Mouse (Mus musculus) retina, postnatal 7 days (tissue): ENCODE data around the gene Gse1.

Experiments
- DNase-seq: peaks from one replicate; pipeline ENCODE4 v3.0.0-alpha.2; 2012; ENCODE audit warnings: low read depth, low spot score

Gene Gse1

DNA sequence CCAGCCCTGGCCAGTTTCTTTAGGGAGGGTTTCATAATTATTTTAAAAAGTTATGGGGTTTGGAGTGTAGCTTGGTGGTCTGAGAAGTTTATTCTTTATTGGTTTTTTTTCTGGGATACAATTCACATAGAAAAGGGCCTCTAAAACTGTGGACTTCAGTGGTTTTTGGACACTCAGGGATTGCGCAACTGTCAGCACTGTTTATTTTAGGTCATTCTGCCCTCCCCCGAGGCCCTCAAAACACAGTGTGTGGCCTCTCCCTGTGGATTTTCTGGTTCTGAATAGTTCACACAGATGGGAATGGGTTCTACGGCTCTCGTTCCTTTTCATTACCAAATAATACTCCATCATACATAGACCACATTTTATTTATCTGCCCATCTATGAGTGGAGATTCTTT lies 15.0 kb downstream of the Gse1 start:
- DNase-seq: no peak

DNA sequence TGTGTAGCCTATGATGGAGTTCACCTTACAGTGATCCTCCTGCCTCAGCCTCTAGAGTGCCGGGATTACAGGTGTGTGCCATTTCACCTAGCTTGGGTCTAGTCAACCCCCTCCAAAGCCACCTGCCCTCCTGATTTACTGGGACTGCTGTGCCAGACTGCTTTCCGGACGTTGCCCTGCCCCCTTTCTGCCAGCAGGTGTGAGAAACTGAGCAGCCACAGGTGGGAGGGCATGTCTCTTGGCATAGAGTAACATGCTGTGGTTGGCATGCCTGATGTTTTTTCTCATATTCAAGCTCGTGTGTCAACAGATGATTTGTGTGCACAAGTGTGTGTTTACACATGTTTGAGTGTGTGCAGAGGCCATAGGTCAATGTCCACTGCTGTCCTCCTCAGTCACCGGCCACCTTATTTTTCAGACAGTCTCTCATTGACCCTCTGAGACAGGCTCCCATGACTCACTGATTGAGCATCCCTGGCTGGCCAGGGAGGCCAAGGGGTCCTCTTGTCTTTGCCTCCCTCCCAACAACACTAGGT lies 15.7 kb downstream of the Gse1 start:
- DNase-seq: no peak

DNA sequence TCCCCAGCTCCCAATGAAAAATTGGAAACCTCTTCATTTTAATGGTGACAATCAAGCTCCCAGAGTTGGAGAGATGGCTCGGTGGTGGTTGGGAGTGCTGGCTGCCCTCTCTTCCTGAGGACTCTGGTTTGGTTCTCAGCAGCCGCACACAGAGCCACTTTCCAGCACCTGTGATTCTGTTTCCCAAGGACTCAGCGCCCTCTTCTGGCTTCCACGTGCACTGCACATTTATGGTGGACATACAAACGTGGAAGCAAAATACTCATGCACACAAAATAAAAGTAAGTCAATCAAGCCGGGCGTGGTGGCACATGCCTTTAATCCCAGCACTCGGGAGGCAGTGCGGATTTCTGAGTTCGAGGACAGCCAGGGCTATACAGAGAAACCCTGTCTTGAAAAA lies 16.3 kb downstream of the Gse1 start:
- no peak for DNase-seq

DNA sequence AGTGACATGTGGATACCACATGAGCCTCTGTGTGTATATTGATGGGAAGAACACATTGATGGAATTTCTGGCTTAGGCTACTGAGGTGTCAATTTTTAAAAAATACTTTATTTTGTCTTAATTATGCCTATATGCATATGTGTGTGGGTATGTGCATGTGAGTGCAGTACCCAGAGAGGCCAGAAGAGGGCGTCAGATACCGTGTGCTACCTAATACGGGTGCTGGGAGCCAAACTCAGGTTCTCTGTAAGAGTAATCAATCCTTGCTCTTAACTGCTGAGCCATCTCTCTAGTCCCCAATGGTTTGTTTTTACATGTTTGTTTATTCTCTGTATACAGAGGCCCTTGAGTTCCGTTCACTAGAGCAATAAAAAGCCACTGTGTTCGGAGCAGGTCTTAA lies 19.4 kb downstream of the Gse1 start:
- DNase-seq: no peak

DNA sequence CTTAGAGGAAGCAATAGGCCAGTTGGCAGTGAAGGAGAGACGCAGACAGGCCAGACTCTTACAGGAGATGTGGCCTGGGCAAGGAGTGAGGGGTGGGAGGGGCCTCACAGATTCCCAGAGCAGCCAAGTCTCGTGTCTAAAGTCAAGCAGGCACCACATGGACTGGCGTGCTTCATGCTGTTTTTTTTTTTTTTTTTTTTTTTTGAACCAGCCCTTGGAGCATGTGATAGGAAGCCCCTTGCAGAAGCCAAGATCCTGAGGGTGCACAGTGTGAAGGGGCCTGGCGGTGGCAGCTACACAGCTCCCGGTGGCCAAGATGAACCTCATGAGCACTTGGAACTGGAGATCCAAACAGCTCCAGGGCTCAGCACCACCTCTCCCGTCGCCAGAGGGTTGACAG lies 19.8 kb downstream of the Gse1 start:
- DNase-seq: no peak

DNA sequence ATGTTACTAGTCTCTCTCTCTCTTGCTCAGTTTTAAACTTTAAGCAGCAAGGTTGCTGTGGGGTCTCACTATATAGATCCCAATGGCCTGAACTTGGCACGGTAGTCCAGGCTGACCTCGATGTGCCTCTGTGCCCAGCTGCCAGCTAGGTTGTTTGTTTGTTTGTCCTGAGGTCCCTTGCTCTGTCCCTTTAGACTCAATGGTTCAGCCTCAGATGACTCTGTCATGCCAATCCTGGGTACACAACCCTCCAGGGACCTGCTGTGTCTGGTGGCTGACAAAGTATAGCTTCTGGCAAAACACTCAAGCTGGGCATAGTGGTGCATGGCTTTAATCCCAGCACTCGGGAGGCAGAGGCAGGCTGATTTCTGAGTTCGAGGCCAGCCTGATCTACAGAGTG lies 20.2 kb downstream of the Gse1 start:
- no peak for DNase-seq

DNA sequence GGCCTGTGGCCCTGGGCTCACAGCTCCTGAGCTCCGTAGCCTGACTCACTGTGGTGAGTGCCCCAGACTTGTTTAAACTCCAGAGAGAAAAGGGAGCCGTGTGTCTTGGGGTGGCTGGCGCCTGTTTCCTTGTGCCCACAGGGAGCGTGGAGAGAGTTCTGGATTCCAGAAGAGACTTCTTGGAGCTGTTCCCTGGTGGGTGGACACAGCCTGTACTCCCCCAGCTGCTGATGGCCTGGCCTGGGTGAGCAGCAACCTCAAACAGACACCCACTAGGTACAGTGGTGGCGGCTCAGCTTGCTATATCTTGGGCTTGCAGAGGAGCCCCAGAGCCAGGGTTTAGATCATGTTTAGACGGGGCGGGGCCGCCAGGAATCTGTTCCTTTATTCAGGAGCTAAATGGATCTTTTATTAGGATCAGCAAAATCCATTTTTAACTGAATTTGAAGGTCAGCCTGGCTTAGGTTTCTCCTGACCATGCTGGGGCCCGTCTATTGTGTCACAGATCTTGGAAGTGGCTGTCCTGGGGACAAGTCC lies 21.6 kb downstream of the Gse1 start:
- DNase-seq: no peak

DNA sequence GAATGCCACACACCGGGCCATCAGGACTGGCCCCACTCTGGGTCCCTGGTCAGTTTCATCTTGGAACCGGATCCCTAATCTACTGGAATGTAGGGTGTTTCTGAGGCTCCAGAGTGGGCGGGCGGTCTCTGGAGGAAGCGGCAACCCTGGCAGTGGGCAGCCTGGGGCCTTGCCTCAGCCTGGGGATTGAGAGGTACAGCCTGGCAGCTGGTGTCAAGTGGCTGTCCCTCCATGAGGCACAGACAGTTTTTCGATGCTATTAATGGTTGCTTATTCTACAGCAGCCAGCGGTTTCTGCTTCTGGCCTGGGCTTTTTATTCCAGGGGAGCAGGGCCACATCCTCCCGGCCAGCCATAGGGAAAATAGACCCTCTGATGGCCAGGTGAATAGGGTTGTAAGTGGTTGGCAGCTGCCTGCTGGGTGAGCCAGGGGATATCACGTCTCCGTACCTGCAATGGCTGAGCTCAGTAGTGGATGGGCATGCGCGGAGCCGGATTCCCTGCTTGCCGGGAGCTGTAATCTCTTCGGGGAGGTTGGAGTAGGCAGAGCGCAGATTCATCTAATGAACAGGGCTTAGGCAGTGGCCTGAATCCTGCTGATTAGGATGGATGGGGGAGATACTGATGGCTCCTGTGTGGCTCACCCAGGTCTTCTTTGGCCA lies 22.6 kb downstream of the Gse1 start:
- peak; percentile 66 for DNase-seq

DNA sequence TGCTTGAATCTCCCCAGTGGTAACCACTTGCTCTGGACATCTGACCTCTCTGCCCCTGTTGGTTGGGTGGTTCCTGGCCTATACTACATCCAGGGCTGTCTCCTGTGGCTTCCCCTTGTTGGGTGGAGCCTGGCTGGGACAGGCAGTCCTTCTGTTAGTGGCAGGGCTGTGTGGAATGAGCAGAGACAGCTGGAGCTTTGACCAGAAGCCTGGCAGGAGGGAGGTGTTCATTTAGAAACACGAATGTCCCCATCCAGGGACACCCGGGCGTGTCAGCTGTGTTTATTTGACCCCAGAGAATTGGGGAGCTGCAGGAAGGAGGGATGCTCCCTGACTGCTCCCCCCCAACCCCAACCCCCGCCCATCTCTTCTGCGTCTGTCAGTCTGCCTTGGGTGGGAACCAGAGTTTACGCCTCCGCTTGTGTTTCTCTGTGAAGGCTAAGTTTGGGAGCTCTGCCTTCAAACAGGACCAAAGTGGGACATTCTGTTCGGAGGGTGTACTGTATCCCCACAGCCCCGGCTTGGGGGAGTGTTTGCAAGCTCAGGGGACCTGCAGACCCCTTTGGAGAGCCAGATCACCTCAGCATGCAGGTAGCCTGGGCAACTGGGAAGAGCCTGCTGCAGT lies 23.3 kb downstream of the Gse1 start:
- no peak for DNase-seq

DNA sequence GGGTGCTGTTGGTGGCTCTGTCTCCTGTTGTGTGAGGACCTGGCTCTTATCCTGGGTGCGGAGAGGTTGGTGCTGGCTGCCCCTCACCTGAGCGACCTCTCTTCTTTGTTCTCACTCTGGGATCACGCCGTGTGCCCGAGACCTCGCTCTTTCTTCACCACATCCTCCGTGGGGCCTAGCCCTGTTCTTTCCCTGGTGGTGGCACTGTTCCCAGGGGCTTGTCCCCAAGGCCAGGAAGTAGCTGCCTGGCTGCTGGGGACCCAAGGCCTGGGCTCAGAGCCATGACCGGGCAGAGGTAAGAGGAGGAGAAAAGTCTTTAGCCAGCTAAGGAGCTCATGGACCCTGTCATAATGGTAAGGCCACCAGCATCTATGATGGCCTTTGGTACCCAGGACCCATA lies 25.4 kb downstream of the Gse1 start:
- DNase-seq: no peak

DNA sequence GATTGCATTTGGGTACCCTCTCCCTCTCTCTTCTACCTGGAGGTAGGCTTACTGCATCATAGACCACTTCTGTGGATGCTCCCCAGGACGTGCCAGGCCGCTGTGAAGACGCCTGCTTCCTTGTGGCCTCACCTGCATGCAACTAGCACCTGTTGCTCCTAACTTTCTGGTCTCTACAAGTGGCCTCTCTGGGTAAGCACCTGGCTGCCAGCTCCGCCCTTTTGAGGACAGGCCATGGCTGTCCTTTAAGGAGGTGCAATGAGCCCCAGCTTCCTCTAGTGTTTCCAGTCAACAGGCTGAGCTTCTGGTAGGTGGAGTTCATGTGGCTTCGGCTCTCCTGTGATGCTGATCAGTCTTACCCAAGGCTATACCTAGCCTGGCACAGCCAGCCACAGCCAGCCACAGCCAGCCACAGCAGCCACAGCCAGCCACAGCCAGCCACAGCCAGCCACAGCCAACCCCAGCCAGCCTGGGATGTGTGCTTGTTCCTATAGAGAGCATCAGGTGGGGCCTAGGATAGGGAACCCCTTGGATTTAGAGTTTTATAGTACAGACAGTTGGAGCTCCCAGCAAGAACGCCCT lies 27.2 kb downstream of the Gse1 start:
- DNase-seq: no peak

DNA sequence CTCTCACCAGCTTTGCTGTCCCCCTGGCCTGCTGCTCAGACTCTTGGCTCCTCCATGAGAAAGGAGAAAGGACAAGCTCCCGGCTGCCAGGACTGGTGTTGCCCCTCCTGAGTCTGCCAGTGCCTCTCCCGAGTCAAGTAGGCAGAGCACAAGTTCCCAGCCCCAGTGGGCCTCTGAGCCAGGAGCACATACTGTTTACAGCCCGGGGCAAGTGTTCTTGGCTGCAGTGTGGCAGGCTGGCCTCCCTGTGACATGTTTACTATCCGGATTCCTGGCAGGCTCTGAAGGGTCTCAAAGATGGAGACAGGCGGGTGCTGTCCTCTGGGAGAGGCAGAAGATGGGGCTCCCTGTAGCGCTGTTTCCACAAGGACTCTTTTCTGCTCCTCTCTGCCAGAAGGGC lies 28.7 kb downstream of the Gse1 start:
- no peak for DNase-seq

DNA sequence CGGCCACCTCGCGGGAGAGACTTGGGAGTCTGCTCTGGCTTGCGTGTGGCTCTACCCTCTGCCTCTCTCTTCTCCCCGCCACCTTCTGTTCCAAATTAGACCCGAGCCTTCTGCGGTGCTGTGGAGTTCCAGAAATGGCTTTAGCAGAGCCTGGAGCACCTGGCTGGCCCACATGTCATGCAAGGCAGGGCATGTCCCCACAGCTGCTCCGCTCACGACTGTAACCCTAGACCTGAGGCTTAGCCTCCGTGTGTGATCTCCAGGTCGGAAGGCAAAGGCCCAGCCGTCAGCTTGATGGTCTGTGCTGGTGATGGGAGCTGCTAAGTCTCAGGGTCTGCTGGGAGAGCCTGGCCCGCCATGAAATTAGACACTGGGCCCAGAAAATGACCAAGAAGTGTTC lies 30.9 kb downstream of the Gse1 start:
- DNase-seq: no peak

DNA sequence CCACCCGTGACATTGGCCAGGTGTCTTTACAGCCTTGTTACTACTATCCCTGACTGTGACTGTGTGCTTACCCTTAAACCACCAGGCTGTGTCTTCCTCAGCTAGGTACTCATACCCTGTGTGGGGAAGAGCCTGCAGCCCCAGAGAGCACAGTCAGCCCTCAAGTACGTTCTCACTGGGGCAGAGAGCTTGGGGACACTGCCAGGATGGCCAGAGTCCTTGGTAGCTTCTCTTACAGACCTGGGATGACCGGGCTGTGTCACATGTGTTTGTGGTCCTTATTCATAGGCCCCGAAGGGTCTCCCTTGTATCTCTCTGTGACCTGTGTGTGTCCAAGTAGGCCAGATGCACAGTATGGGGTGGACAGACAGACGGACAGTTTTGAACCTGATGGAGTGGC lies 32.4 kb downstream of the Gse1 start:
- DNase-seq: no peak

DNA sequence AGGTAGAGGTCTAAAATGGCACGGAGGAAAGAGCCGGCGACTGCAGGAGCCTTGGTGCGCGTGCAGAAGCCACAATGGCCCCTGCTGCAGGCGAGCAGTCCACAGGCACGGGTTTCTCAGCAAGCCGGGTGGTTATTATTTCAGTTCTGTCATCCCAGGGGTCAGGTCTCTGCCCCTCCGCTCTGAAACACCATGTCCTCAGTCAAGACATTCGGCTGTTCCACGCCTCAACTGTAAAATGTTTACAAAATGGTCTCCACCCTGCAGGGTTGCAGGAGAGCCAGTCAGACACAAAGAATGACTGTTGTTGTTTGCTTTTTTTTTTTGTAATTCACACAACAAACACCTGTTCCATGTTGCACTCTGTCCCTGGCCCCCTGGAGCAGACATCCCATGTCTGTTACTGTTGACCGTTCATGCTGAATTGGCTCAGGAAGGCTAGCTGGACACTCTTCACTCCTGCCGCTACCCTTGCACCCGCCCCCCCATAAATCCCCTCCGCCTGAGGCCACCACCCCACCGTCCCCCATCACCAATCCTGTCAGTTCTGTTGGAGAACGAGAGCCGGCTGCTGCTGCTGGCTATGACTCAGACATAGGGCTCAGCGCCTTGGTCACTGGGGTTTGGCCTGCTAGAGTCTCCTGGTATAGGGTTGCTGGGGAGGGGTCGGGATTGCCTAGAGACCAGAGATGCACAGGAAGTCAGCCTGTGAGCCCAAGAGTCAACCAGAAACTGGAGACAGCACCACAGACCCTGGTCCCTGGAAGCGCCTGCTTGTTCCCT lies 33.3 kb downstream of the Gse1 start:
- no peak for DNase-seq

DNA sequence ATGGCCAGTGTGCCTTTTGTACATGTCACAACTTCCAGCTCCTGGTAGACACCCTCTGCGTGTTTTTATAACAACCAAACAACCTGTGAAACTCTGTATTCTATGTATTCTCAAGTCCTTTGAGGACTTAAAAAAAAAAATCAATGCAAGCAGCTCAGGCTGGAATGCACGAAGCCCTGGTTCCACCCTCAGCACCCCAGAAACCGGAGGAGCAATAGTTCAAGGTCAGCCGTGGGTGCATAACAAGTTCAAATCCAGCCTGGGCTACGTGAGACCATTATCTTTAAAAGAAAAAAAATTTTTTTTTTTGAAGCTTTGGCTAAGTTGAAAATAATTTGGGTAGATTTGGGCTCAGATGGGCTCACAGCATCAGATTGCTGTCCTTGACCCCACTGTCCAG lies 35.6 kb downstream of the Gse1 start:
- no peak for DNase-seq

DNA sequence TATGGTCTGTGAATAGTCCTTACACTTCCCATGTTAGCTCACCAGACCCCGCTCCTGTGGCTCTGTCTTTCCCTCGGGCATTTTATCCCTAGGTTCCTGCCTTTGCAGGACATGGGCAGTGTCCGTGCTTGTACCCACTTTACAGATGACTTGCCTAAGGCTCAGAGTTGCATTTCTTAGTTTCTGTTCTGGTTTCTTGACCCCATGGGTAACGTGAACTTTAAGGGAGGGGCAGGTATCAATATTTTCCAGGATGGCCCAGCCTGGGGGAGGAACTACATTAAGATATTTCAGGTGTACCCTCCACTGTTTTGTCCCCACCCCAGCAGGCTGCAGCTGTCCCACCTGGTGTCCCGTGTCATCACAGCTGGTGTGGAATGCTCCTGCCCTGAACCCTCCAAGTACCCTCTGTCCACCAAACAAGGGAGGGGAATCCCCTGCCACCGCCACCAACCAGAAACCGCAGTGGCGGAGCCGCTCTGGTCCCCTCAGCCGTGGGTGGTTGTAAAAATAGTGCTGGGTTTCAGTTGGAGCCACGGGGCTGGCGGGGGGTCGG lies 36.2 kb downstream of the Gse1 start:
- DNase-seq: no peak

DNA sequence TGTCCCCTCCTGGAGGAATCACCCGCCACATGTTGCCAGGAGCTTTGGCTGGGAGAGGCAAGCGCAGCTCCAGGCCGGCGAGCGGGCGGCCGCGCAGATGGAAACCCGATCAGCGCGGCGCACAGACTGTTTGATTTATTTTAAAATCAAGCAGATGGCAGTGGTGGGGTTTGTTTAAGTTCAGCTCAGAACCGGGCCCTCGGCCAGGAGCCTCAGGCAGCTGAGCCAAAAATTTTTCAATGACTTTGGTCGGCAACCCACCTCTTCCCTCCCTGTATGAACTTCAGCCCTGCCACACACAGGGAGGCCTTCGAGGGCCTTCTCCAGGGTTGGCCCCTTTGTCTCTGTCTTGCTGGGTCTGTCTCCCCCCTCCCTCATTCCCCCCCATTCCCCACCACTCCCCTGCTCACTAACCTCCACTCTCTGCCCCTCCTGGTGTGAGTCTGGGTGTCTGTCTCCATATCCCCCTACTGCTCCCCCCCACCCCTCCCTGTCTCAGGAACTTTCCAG lies 36.7 kb downstream of the Gse1 start:
- no peak for DNase-seq

DNA sequence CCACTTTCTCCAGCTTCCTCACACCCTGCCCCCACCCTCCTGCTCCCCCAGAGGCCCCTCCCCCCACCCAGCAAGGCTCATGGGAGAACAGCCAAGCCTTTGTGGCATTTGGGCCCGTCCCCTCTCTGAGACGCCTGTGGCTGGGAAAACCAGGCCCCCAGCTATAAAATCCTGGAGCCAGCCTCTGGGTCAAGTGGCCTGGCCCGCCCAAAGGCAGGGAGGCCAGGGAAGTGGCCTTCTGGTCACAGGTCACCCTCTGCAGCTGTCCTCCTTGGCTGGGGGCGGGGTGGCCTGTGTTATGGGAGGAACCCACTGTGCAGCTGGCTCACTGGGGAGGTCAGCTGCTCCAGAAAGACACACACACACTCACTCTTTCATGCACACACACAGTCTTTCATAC lies 37.2 kb downstream of the Gse1 start:
- no peak for DNase-seq

DNA sequence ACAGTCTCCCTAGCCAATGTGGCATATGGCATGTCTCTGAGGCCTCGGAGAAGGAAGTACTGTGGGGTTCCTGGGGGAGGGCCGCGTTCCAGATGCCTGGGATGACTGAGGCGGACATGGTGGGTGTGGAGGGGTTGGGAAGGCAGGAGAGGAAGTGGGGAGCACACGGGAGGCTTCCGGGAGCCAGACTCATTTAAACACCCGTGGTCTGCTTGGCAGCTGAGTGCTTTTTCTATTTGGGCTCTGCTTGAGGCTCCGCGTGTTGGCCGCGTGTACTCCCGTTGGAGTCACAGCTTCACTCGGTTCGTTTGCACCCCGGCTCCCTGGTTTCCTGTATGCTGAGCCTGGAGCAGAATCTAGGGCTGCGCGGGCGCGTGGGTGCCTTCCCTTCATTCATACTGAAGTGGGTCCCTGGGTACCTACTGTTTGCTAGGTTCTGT lies 40.3 kb downstream of the Gse1 start:
- DNase-seq: no peak

DNA sequence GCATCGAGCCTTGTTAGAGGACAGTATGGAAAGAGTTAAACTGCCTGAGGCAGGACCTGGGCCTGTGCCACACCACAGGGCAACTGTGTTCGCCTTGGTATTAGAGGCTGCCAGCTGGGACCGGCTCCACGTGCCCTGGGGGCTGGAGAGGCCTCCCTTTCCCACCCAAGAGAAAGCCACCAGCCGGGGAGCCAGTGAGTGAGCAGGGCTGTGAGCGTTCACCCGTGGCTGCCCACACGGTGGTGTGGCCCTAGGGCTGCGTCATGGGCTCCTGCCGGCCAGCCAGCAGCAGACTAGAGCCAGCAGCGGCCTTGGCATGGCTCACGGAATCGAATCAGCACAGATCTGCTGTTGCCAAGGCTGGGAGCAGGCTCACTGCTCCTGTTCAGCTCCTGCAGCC lies 42.2 kb downstream of the Gse1 start:
- no peak for DNase-seq

DNA sequence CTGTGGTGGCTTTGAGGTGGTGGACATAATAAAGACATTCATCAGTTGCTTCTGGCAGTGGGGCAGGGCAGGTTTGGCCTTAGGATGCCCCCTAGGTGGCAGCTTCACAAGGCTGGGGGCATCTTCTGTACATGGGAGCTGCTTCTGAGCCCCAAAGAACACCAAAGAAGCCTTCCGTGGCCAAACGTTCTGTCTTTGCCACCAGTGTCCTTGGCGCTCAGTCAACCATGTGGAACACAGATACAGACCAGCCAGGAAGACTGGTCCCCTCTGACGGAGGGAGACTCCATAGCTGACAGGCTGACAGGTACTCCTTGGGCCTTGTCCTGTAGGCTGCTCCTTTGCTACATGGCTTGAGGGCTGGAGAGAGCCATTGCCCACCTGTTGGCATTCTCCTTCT lies 45.2 kb downstream of the Gse1 start:
- no peak for DNase-seq
